Mouse (Mus musculus) thymus, adult 2 months (tissue): ENCODE data around the gene Gorasp2. TPM values are rescaled to one million over a fixed set of nuclear protein-coding genes. Genes with fewer than 3 reads are reported as not detected.

Source experiments
- DNase-seq: peaks from one replicate; pipeline ENCODE4 v3.0.0; 2021
- H3K27ac ChIP-seq: fragments of 200-500 bp; 2 replicates; pipeline ENCODE4 v1.5.1; 2012; ENCODE audit warnings: low read length, control low read depth; ENCODE audit not compliant: control insufficient read depth, insufficient read depth
- H3K27me3 ChIP-seq: fragments of 200-500 bp; 2 replicates; pipeline ENCODE4 v1.6.1; 2012; ENCODE audit warnings: mild to moderate bottlenecking, low read length, moderate library complexity, mixed read lengths; ENCODE audit not compliant: control insufficient read depth, insufficient read depth
- H3K36me3 ChIP-seq: fragments of 200-500 bp; 2 replicates; pipeline ENCODE4 v1.6.1; 2012; ENCODE audit warnings: mild to moderate bottlenecking, low read length, moderate library complexity; ENCODE audit not compliant: control insufficient read depth, insufficient read depth
- H3K4me1 ChIP-seq: fragments of 200-500 bp; replicated peaks from 2 replicates; pipeline ENCODE4 v1.6.1; 2012; ENCODE audit warnings: low read length; ENCODE audit not compliant: control insufficient read depth, insufficient read depth
- H3K4me3 ChIP-seq: fragments of 200-500 bp; 2 replicates; pipeline ENCODE4 v1.5.1; 2012; ENCODE audit warnings: mild to moderate bottlenecking, low read length, control low read depth, moderate library complexity; ENCODE audit not compliant: control insufficient read depth, insufficient read depth
- CTCF ChIP-seq: fragments of 200-500 bp; IDR thresholded peaks from 2 replicates; pipeline ENCODE4 v1.5.1; 2012; ENCODE audit warnings: mild to moderate bottlenecking, control low read depth, low read length, moderate library complexity, borderline replicate concordance; ENCODE audit not compliant: control insufficient read depth, poor library complexity, insufficient read depth; ENCODE audit errors: extremely low read depth
- POLR2A ChIP-seq: fragments of 200-500 bp; IDR thresholded peaks from 2 replicates; pipeline ENCODE4 v1.6.1; 2012; ENCODE audit warnings: mild to moderate bottlenecking, low read length, control low read depth, moderate library complexity; ENCODE audit not compliant: control insufficient read depth, poor library complexity, insufficient read depth; ENCODE audit errors: extremely low read depth
- WGBS: fragments of 180-500 bp; shearing (Covaris S2); methylation state at CpG from one replicate; pipeline ENCODE4 v1.1.7; 2018; 5-methylcytosine and 5-hydroxymethylcytosine counted together
- polyA plus RNA-seq: library from polyadenylated mRNA; depleted of rRNA; stranded (reverse); fragments of >200 nt; gene quantifications from 2 replicates; pipeline ENCODE4 v1.2.3, GENCODE M21; 2012; rRNA removed

Gorasp2 gene
- polyA plus RNA-seq, 1 experiment = 106 TPM

DNA sequence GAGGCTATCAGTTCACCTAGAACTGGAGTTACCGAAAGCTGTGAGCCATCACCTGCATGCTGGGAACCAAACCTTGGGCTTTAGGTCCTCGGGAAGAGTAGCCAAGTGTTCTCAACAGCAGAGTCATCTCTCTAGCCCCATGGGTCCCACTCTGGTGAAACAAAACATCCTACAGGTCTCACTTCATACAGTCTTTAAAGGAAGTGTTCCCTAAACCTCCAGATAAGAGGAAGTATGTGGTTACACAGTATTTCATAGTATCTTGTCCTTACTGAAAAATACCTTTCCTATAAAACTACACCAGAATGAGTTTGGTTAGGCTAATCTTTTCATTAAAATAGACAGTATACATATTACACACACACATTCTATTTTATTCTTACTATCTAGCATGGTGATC, 81.2 kb downstream of the Gorasp2 start:
- no peaks in the 10 kb centered on the region for H3K27me3 ChIP-seq
- TF ChIP-seq CTCF = no peak
- no peak for TF ChIP-seq POLR2A
- DNase-seq = no peak
- no peak overlapping the region for H3K4me3 ChIP-seq
- H3K36me3 ChIP-seq = peaks cover 74% of the 10 kb centered on the region
- 66% methylated on average over 2 of the region's 2 CpGs for WGBS
- no peak overlapping the region for H3K27ac ChIP-seq
- no peaks in the 10 kb centered on the region for H3K4me1 ChIP-seq

DNA sequence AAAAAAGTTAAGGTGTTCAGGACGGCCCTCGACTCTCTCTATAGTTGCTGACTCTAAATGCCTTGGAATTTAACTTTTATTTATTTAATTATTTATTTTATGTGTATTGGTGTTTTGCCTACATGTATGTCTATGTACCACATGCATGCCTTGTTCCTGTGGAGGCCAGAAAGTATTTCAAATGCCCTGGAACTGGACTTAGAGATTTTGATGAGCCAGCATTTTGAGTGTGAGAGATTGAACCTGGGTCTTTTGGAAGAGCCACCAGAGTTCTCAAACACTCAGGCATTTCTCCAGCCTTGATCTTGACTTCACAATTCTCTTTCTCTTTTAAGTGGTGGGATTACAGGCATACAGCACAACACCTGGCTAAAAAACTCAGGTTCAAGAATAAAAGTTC, 90.3 kb downstream of the Gorasp2 start:
- TF ChIP-seq POLR2A (no peak), CTCF (no peak)
- DNase-seq = no peak
- Histone ChIP-seq H3K4me1 (no peaks in the 10 kb centered on the region), H3K27ac (no peak overlapping the region), H3K4me3 (no peak overlapping the region), H3K36me3 (peaks cover 50% of the 10 kb centered on the region), H3K27me3 (no peaks in the 10 kb centered on the region)
- 97% methylated on average over 2 of the region's 2 CpGs for WGBS

DNA sequence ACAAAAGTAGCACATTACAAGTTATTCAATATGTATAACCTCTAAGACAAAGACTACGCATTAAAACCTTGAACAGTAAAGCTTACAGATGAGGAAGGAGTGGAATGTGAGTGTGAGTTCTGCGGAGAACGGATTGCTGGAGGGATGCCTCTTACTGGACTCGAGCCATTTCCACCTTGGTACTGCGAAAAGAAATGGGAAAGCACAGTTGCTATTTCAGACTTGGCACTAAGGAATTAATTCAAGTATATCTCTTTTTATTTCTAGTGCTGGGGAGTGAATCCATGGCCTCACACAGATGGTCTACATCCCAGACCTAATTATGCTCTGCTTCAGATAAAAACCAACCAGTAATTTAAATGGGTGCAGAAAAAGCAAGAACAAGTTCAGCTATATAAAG, 90.8 kb downstream of the Gorasp2 start:
- WGBS = over 99% methylated on average over 5 of the region's 5 CpGs
- no peaks in the 10 kb centered on the region for H3K4me1 ChIP-seq
- no peaks in the 10 kb centered on the region for H3K27me3 ChIP-seq
- peaks cover 45% of the 10 kb centered on the region for H3K36me3 ChIP-seq
- no peak overlapping the region for H3K27ac ChIP-seq
- DNase-seq = no peak
- H3K4me3 ChIP-seq = no peak overlapping the region
- no peak for TF ChIP-seq POLR2A
- no peak for TF ChIP-seq CTCF

Other genes with a start within 250 kb of the Gorasp2 start
- 0.08 and 0.12 TPM in 2 replicates for gene Sp5, start 186.7 kb upstream of the Gorasp2 start, polyA plus RNA-seq
- gene Erich2, start 152.8 kb upstream of the Gorasp2 start, polyA plus RNA-seq = 0.09 TPM in 1 of 2 replicates, not detected in the other
- 1.1 and 2.9 TPM in 2 replicates for gene Gad1, start 108.5 kb upstream of the Gorasp2 start, polyA plus RNA-seq
- gene Gm26558, start 532 bp downstream of the Gorasp2 start, polyA plus RNA-seq = 0.20 TPM in 1 of 2 replicates, not detected in the other
- 24.6 and 25.4 TPM in 2 replicates for gene Tlk1, start 164.2 kb downstream of the Gorasp2 start, polyA plus RNA-seq